Mouse (Mus musculus) frontal cortex, adult (tissue): ENCODE measurements around the gene Il20rb.
A peak's percentile ranks its signal among the peaks of the same experiment; 100 is the strongest.

ENCODE experiments used
- ATAC-seq: cut with Nextera tagmentation; 2 replicates; pipeline ENCODE4 v1.9.2; 2017; ENCODE audit warnings: mild to moderate bottlenecking, moderate library complexity, mixed read lengths; ENCODE audit not compliant: low TSS enrichment

Gene Il20rb

DNA sequence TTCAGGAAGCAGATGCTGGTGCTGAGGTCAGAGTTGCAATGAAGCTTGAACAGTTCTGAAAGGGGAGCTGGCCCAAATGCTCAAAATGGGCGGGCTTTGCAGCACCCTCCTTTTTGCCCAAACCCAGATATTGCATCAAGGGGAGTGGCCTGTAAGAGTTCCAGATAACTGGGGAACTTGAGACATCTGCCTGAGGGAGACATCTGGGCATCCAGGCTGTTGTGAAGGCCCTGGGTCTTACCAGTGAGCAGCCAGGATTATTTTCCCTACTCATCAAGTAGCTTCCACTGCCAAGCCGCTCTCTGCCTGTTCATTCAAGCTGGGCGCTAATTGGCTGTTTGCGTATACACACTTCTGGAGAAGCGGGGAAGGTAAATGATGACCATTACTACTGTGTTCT is at the start of gene Il20rb:
Il20rb (minus strand) TSS at position 358 of the 400 bp plus-strand sequence.
- ATAC-seq = no peak

DNA sequence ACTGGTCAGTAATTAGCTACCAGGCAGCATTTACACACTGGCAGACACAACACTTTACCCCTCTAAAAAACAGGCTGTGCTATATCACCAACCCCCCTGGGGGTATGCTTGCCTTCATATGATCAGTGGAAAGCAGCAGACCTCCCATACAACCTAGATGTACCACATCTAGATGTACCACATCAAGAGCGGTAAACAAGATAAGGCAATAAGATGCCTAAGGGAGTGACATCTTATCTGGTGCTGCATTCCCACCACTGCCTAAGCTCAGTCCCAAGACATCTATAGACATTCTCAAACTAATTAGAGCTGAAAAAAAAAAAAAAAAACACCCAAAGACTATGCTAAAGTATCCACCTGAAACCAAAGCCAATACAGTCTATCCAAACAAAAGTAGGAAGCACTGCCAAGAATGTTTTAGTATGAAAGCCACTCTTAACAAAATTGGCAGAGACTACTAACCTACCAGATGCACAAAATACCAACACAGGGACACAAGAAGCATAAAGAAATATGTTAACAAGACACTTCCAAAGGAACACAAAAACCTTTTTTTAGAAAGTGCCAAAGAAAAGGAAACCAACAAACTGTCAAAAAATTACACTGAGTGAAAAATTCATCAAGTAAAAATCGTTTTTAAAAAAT is 49.2 kb upstream of the Il20rb start:
- ATAC-seq = peak; percentile 70

DNA sequence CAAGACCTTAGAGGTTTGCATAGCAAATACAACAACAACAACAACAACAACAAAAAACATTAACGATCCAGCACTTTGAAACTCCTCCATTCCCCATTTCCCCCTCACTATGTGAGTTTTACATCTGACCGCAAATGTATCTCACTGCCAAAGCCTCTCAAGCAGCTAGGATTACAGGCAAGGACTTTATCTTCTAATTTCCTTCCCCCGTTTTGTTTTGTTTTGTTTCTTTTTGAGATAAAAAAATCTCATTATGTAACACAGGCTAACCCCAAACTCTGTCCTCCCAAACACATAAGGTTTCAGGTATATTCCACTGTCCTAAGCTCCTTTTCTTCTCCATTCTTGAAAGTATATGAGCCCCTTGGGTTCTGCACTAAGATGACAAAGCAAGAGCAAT is 48.1 kb upstream of the Il20rb start:
- no peak for ATAC-seq

DNA sequence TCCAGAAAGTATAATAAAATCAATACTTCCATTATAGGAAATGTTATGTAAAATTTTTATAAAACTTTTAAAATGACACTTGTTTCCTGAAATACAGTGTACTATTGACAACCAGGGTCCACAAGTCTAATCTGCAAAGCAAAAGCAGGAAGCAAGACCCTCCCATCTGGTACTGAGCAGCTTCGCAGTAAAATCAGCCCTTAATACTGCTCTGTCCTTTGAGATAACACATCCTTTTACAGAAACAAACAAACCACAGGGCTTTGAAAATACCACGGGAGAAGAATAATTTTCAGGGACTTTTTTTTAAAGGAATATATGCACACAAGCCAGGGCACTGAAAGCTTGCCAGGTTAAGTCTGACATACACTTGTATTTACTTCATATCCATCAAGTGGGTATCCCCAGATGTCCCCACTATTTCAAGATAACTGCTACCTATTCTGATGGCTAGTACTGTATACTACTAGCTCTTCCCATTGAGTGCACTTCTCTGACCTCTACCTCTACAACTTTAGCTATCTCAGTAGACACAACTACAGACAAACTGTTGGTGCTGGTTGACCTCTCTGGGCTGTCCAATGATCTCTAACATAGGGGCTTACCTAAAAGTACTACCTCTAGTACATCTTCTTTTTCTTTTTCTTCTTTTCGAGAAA is 46.4 kb upstream of the Il20rb start:
- no peak for ATAC-seq

DNA sequence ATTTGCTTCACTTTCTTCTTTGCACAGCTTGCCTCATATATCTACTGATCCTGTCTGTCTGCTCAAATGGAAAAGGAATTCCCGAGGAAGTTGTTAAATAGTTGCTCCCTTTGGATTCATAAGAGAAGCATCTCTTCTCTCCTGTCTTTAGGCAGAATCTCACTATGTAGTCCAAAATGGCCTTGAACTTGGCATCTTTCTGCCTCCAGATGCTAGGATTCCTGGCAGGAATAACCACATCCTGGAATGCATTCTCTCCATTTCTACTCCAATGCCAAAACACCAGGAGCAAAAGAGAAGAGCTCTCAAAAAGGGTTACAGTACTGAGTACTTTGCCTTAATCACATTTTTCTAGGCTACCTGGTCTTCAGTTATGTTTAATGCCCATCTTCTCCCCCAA is 44.7 kb upstream of the Il20rb start:
- no peak for ATAC-seq

DNA sequence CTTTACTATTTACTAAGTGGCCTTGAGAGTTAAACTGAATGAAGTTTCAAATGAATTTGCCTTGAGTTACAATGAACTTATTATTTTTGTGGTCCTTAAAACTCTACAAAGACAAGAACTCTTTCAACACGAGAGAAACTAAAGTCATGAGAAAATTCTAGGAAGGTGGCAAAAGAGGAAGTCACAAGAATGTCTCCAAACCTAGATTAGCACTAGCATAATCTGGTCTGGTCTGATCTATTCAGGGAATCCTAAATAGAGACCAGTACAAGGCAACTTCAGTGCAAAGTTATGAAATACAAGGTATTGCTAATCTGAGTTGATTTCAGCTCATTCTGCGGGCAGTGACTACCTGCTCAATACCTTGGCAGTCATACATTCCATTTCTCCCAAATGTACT is 38.6 kb upstream of the Il20rb start:
- no peak for ATAC-seq

DNA sequence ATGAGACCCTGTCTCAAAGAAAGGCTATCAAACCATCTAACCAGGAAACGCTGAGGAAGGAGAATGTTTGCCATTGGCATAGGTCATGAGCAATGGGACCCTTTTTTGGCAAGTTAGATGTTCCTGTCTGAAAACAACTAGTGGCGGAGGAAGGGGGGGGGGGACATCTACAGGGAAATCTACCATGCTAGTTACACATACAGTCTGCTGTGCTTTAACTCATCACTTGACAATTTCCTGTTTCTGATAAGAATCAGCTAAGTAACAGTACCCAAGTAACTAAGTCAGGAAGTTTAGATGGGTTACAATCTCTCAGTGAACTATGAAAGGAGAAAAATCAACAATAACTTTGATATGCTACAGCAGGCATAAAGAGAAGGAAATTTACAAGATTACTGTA is 35.4 kb upstream of the Il20rb start:
- ATAC-seq = no peak

DNA sequence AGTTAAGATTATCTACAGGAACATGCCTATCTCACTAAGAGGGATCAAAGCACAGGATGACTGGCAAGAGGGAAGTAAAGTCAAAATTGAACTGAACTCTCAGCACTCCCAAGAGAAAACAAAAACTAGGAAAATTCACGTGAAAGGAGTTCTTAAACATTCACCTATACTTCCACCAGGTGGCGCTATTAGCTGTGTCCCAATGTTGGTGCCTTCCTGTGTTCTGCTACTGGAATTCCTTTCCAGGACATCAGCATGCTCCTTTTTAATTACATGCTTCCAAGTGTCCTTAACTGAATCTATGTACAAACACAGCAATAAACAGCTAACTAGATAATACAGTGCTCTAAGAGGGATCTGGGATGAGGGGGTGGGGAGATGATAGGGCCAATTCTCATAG is 34.0 kb upstream of the Il20rb start:
- ATAC-seq = peak; percentile 78

DNA sequence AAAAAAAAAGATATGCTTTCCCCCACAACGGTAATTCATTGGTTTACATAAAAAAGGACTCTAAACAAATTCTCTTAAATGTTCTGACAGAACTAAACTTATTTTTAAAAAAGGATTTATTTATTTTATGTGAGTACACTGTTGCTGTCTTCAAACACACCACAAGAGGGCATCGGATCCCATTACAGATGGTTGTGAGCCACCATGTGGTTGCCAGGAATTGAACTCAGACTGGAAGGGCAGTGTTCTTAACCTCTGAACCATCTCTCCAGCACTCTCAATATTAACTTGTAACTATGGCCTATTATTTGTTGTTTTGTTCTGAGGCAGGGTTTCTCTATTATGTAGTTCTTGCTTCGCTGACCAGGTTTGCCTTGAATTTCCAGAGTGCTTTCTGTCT is 33.4 kb upstream of the Il20rb start:
- no peak for ATAC-seq

DNA sequence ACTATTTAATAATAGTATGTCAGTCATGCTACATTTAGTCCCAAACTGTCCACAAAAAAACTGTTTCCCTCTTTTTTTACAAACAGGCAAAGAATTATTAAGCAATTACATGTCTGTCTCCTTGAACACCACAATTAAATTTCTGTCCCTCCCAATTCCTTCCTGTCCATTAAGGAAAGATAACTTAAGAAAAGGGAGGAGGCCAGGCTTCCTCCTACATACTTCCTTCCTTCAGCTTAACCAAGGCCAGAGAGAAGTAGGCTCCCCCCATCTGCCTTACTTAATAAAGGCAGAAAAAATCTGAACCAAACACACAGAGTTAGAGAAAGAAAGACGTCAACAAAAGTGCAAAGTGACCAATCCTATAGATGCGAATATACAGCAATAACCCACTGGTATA is 21.0 kb upstream of the Il20rb start:
- no peak for ATAC-seq

DNA sequence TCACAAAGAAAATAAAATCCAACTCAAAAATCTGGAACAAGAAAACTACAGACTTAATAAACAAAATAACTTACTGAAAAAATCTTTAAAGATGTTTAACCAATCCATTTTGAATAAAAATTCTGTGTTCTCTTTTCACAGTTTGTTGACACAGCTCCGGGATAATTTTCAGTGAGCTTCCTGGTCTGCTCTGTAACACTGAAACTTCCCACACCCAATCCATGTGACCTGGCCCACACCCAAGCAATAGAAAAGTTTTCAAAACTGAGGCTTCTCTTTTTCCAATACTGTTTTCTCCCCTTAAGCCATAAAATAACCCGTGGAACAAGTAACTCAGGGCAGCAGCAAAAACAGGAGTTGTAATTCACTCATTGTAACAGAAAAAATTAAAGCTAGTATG is 20.1 kb upstream of the Il20rb start:
- ATAC-seq = no peak

DNA sequence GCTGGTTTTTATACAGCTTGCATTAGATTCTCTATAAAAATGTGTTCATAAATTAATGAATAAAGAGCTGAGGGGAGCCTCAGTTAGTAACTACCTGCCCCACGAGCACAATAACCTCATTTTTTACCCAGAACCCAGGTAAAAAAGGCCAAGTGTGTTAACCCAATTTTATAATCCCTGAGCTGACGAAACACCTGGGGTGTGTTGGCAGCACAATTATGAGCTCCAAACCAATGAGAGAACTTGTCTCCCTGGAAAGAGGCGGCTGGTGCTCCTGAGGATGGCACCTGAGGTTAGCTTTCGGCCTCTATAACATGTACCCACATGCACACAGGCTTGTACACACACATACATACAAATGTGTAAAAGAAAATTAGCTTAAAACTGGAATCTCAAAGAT is 18.9 kb upstream of the Il20rb start:
- no peak for ATAC-seq

DNA sequence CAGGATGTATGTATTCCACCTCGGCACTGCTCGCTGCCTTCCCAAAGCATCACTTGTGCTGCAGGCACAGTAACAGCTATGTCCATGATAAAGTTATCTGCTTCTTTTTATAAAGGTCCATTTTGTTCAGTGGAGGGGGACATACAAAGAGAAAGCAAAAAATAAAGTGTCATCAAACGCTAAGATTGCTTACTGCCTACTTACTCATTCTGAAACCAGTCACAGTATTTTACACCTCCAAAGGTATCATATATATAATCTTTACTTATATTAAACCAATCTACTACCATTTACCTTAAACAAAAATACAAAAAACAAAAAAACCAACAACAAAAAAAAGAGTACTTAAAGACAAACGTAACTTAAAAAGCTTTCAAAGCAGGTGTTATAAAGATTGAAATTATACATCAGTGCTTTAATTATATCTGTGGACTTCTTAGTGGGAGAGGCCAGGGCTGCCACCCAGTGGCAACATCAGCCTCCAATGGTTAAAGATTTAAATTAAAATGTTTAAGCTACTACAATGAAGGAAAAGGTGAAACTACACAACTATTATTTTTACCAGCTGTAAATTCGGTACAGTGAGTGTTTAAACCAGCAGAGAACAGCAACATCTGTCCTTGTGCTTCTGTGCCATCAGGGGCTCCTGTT is 7.1 kb upstream of the Il20rb start:
- ATAC-seq = no peak

DNA sequence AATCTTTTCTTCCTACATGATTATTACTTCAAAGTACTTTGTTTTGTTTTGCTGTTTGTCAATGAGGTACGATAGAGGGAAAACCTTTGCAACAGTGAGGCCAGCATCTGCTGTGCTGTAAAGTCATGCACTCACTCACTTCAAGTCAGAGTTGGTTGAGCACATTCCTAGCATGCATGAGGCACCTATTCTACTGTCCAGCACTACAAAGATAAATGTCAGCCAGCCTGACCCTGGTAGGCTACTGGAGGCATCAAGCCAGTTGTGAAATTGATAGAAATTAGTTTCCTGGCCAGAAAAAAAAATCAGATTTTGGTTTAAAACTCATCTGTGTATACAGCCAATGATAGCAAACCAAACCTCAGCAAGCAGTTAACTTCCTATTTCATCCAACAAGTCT is 4.8 kb upstream of the Il20rb start:
- ATAC-seq = no peak

DNA sequence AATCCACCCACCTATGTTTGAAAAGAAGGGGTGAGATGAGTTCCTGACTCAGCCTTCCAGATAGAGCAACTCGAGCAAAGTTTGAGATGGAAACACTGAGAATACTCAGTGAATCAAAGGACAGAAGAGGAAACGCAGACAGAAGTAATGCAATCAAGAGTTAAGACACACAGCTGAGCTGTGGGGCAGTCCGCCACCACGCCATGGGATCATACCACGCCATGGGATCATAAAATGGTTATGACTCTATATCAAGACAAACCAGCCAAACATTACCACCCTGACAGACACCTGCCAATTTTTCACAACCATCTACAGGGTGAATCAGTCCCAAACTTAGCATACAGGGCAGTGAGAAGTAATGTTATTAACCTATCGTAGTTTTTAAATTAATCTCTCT is 2.4 kb upstream of the Il20rb start:
- ATAC-seq = no peak

DNA sequence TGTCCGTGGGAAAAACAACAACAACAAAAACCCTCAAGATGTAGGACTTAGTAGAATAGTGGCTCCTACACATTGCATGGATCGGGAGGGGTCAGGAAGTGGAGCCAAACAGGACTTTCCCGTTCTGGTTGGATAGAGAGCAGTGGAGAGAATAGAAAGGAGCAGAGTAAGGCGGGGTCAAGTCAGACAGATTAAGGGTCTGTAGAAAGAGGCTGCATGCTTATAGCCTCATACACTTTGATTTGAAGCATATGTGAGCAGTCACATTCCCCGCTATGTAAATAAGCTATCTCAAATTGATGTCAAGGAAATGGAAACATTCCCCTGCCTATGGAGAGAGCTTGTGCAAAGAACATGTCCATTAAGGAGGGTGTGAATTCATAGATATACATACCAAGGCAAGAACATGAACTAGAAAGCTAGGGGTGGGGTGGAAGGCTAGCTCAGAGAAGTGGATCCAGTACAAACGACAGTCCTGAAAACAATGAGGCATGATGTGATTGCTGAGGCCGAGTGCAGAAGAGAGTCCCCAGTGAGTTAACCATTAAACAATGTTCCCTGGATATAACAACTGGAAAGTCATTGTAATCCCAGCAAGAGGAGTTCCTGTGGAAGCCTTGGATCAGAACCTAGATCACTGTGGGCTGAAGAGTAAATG is 1.6 kb upstream of the Il20rb start:
- ATAC-seq = no peak

DNA sequence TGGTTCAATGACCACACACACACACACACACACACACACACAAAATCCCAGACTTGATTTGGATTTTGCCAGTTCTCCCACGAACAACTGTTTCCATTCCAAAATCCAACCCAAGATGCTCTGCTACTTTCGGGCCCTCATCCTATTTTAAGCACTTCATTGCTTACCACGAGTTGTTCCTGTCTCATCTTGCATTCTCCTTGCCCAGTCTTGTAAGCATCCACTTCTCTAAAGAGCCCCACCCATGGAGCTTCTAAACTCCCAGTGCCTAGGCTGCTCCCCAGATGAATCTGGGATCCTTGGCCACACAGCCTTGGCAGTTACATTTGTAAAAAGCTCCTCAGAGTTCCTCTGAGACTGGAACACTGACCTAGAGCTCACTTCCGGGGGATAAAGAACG is 3.3 kb downstream of the Il20rb start:
- ATAC-seq = peak; percentile 81

DNA sequence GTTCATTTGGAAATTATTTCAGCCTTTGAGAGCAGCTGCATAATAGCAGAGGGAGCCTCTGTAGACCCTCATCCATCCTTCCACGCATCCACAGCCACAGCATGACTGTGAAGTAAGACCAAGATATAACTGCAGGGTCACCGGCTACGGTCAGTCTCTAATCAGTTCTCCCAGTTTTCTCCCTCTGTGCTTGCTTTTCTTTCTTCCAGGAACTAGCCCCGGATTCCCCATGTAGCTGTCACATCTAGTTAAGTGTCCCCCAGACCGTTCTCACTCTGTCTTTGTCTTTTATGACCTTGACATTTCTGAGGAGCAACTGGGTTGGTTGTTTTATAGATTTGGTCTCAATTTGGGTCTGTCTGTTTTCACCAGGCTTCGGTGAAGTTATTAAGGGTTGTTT is 5.0 kb downstream of the Il20rb start:
- ATAC-seq = no peak

DNA sequence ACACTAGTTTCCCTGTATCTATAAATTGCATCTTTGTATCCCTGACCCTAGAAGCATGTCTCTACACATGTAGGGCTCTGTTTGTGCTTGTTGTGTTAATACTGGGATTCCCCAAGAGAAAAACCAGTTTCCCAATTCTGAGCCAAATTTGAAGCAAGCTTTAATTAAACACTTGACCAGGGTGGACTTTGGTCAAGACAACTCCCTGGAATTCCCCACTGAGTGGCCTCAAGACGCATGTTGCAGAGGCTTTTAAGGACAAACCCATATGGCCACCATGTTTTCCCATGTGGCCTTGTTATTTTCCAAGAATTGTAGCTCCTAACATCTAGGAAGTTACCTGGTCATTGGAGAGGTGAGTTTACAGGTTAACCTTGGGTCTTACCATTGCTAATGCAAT is 12.5 kb downstream of the Il20rb start:
- no peak for ATAC-seq

DNA sequence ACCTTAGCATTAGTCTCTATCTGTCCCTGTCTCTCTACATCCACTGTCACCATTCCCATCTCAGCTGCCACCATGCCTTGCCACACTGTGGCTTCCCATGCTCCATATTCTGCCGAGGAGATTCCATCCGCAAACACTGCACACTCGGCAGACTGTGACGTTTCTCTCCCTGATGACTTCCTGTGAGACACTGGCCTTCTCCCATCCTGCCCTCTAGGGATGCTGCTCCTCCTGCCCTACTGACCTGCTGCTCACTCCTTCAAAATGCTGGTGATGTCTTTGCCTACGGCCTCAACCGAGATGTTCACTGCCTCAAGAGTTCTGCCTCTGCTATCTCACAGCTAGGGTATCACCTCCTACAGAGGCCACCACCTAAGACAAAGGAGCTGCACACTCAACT is 13.2 kb downstream of the Il20rb start:
- ATAC-seq = no peak

DNA sequence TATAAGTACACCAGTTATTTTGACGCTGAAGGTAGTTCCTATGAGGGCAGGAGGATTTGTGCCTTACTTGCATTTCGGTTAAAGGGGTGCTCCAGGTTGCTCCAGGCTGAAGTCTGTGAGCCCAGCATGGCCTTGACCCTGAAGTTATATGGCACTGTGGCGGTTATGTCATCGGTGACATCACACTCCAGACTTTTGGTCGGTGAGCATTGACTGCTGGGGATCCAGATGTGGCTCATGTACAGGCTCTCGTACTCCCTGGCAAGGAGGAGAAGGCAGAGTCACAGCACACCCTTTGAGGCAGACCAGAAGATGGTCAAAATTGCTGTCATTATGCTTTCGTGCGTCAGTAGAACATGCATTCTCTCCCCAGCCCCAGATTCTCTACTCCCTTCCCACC is 13.7 kb downstream of the Il20rb start:
- no peak for ATAC-seq

DNA sequence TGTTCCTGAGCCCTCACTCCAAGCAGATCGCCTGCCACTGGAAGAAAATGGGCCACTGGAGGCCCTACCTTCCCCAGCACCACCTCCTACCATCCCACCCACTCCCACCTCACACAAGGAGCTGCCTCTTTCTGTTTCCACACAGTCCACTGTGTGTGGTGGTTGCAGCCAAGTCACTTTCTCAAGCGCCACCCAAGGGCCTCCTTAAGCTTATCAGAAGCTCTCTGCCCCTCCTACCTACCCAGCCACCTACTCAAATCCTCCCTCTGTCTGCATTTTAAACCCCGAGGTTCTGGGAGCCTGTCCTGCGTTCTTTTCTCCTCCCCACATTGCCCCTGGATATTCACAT is 15.0 kb downstream of the Il20rb start:
- ATAC-seq = peak; percentile 47; the same call in 1 of the 2 replicates
